Mouse (Mus musculus) heart, adult 8-10 months (tissue): ENCODE measurements around the gene Rpl7l1. TPM values are rescaled to one million over a fixed set of nuclear protein-coding genes. Genes with fewer than 3 reads are reported as not detected.
"Not testable (repeated sequence)": the region's sequence is repeated elsewhere in the genome, so short reads cannot be mapped to it uniquely, and the experiment has no call there.

Experiments used
- DNase-seq: peaks from one replicate; pipeline ENCODE4 v3.0.0; 2022; ENCODE audit warnings: low spot score
- total RNA-seq, 4 experiments: library from RNA; stranded (reverse); gene quantifications; 2 replicates each; pipeline ENCODE4 v1.2.4; 2022

The Rpl7l1 gene
- total RNA-seq: 10 to 100 TPM; 43.9 to 58.6 (median 52.8) TPM

GRCm38 (mm10) chr17:46782341-46783221 lies at the start of gene Rpl7l1:
Gene Rpl7l1 (minus strand): TSS chr17:46782672.
- peak; percentile 93 for DNase-seq

- no peak for DNase-seq
Measured at GRCm38 (mm10) chr17:46829856-46830535, 47.5 kb upstream of the Rpl7l1 start.

DNA sequence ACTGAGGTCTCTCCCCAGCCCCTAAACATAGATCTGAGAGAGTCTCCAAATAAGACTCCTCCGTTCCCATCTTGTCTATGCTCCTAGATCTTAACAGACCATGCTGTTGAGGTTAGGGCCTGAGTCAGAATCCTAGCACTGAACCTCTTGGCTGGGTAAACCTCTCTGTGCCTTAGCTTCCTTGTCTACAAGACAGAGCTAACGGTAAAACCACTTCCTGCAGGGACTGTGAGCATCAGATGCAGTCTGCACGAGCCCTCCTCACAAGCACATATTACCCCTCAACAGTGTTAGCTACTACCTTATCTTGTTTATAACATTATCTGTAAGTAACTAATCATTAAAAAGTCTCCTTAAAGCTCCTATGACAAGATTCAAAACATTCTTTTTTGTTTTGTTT lies 46.5 kb upstream of the Rpl7l1 start:
- no peak for DNase-seq

DNA sequence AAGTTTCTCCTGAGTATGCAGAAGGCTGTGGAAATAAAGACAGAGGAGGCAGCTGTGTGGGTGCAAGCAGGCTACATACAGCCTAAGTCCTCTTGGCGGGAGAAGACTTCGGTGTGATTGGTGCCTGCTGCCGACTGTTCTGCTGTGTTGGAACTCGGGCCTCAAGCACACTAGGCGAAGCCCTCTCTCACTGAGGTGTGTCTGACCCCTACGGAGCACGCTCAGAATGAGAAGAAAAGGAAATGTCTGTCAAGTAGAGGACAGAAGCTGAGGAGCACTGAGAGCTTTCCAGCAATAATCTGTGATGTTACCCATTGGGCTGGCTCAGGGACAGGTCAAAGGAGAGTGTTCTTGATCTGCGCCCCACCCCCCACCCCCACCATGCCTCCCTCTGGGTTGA lies 40.6 kb upstream of the Rpl7l1 start:
- no peak for DNase-seq

- no peak for DNase-seq
Measured at GRCm38 (mm10) chr17:46820628-46821027, 38.2 kb upstream of the Rpl7l1 start.

DNA sequence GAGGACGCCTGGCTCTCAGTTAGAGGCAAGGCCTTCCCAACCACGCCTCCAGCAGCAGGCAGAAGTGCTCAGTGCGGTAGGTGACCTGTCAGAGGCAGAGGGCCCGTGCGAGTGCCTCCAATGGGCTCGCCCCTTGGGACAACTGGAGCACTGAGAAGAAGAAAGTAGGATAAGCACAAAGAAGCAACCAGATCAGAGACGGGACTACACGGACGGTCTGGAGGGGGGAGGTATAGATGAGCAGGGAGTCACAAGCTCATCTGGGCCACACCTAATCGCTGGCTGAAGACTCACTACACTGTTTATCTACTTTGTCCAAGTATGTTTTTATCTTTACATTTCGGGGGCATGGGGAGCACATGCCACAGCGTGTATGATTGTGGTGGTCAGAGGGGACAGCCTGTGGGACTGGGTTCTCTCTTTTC lies 35.3 kb upstream of the Rpl7l1 start:
- DNase-seq: no peak

GRCm38 (mm10) chr17:46816306-46816705 lies 33.8 kb upstream of the Rpl7l1 start:
- DNase-seq: no peak

- DNase-seq: no peak
Measured at GRCm38 (mm10) chr17:46814497-46814896, 32.0 kb upstream of the Rpl7l1 start.

- DNase-seq: no peak
Measured at GRCm38 (mm10) chr17:46813637-46814036, 31.2 kb upstream of the Rpl7l1 start.

DNA sequence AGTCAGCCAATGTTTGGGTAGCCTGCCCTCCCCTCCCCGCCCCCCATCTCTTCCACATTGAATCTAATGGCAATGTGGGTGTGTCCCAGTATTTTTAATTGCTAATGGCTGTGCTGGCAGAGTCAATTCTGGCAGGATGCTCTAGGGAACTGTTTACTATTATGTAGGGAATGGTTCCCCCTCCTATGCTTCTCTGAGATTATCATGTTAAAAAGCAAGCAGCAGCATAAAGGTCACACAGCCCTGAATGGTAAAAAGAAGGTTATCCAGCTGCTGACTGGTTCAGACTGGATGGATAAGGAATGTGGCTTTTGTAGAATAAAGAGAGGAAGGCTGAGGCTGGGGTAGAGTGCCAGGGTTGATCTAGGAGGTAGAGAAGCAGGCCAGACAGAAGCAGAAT lies 30.0 kb upstream of the Rpl7l1 start:
- no peak for DNase-seq

GRCm38 (mm10) chr17:46810672-46811071 lies 28.2 kb upstream of the Rpl7l1 start:
- DNase-seq: no peak

GRCm38 (mm10) chr17:46809131-46809830 lies 26.8 kb upstream of the Rpl7l1 start:
- DNase-seq: no peak

DNA sequence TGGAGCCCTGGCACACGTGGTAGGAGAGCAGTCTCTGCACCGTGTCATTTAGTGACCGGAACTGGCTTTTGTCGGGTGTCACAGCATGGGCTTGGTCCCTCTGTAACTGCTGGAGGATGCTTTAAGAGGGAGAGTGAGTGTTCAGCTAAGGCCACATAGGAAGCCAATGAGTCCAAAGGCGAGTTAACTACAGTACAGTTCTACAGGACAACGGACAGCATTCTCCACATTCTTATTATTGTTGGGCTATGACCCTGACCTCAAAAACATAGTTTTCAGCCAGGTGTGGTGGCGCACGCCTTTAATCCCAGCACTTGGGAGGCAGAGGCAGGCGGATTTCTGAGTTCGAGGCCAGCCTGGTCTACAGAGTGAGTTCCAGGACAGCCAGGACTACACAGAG lies 25.9 kb upstream of the Rpl7l1 start:
- no peak for DNase-seq

DNA sequence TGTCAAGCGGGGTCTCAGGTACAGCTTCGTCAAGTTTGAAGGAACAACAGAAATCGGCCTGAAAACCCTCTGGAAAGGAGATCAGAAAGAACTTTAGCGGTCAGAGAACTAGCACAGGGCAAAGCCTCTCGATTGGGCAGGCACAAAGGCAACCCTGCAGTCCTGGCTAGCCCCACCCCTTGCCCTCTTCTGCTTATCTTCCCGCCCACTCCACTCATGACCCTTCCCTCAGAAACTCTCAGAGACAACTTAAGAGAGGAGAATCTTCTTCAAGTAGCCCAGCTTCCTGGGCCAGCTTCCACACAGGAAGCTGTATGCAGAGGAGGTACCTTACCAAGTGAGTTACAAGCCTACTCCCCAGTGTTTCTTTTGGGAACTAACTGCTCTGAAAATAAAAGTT lies 19.3 kb upstream of the Rpl7l1 start:
- DNase-seq: no peak

- no peak for DNase-seq
Measured at GRCm38 (mm10) chr17:46799680-46800079, 17.2 kb upstream of the Rpl7l1 start.

DNA sequence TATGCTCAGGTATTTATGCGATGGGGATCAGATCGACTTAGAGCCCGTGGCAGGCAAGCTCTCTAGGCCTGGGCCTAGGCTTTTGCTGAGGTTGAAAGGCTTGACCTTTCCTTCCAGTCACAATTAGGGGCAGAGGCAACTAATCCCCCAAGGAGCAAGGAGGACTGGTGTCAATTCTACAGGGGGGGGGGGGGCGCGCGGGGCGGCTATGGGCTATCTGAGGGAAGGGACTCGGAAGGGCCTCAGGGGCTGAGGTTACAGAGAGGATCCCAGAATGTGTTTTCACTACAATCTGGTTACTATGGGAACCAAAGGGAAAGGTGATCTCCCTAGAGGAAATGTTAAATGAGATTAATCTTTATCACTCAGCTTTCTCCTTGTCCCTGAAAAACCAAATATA lies 14.9 kb upstream of the Rpl7l1 start:
- no peak for DNase-seq

- no peak for DNase-seq
Measured at GRCm38 (mm10) chr17:46796743-46797142, 14.3 kb upstream of the Rpl7l1 start.

DNA sequence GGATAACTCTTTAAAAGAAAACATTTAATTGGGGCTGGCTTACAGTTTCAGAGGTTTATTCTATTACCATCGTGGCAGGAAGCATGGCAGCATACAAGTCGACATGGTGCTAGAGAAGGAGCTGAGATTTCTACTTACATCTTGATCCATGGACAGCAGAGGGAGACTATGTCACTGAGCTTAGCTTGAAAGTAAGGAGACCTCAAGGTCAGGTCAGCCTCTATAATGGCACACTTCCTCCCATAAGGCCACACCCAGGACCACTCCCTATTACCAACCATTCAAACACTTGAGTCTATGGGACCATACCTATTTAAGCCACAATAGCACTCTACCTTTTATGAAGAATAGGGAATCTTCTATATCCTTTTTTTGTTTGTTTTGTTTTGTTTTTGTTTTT lies 10.5 kb upstream of the Rpl7l1 start:
- DNase-seq: no peak

DNA sequence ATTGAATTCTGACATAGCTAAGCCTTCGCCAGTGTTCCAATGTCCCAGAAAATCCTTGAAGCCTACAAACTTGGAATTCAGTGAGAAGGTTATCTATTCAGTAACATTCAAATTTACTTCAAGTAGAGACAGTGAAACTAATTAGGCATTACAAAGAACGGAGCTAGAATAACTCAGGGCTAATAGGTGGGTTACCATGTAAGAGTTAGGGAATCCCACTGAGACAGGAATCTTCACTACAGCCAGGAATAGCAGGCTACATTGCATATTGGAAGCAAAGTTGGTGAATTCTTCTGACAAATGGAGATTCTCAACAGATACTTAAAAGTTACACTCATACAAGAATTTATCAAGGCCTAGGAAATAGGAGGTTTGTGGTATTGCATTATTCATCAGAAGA lies 5.5 kb upstream of the Rpl7l1 start:
- DNase-seq: not testable (repeated sequence)

GRCm38 (mm10) chr17:46786952-46787351 lies 4.5 kb upstream of the Rpl7l1 start:
- no peak for DNase-seq

DNA sequence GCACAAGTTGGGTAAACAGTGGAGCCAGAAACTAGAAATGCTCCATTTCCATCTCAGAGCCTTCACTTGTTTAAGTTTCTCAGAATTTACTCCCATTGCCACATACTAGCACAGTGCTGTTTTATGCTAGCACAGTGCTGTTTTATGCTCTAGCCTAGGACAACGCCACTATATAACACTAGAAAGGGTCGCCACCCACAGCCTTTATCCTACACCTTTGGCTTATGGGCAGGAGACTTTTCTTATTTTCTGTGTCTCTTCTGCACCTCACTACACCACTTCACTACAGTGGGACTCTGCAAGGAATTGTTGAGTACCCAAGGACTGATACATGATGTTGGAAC lies 722 bp upstream of the Rpl7l1 start:
- DNase-seq: no peak

DNA sequence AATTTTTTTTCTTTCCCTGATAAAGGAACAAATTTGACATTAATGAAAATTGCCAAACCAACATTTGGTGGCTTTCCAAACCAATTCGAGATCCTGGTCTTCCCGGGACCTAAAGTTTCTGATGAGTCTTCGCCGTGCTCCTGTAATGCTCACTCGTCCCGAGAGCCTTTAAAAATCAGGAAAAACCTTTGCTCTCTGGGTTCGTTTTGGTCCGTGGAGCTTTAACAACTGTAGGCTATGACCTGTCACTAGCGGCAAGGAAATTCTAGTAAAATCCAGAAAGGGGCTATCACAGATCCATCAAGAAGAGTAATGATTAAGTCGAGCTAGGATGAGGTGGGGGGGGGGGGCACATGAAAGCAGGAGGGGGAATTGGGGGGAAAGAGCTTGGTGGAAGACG lies 596 bp downstream of the Rpl7l1 start:
- no peak for DNase-seq

GRCm38 (mm10) chr17:46776087-46776486 lies 6.4 kb downstream of the Rpl7l1 start:
- no peak for DNase-seq
